Mouse (Mus musculus) layer of hippocampus, adult 11-12 months (tissue): ENCODE results near the gene Spx.

Source experiments
- DNase-seq: peaks from one replicate; pipeline ENCODE4 v3.0.0; 2022; ENCODE audit warnings: low spot score

The Spx gene

DNA sequence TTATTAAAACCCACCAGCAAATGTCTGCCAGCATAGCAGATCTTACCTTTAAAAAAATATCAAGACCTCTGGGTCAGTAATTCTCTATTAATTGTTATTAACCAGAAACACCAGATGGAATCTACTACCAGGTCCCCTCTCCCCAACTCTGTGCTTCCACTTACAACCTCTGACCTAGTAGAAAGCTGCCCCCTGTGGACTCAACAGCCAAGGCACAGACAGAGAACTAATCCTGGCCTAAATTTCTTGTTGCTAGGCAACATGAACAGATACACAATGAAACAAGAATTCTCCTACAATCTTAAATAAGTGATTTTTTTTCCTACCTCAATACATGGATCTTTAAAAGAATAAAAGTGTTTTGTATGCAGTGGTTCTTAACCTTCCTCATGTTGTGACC lies 15.8 kb downstream of the Spx start:
- DNase-seq: no peak

DNA sequence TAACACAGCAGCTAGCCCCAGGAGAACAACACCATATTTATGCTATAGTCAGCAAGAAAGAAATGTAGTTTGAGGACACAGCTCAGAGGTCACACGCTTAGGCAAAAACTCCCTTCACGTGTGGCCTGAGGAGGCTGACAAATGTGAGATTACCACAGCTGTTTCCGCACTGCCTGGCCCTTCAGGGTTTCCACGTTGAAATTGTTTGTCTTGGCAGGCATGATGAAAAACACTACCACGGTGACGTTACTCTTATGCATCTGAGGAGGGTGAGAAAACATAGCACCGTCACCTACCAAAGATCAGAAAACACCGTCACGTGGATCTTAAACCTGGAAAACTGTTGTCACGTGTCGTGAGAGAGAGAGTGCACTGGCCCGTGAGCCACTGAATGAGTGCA lies 38.1 kb downstream of the Spx start:
- DNase-seq: no peak

DNA sequence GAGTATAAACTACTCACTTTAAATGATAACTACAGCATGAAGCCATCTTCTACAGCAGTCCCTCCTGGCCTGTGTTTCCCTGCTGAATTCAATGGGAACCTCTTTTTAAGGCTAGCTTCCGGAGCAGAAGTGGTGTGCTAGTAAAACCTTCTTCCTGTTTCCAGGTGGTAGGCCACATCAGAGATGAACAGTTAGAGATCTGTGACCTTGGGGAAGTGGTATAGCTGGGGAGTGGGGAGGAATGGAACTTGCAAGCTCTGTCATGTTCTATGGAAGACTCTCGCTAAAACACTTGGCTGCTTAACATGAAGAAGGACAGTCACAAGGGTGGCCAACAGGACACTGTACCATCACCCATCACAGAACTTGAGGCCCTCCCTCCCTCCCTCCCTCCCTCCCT lies 40.1 kb downstream of the Spx start:
- no peak for DNase-seq

DNA sequence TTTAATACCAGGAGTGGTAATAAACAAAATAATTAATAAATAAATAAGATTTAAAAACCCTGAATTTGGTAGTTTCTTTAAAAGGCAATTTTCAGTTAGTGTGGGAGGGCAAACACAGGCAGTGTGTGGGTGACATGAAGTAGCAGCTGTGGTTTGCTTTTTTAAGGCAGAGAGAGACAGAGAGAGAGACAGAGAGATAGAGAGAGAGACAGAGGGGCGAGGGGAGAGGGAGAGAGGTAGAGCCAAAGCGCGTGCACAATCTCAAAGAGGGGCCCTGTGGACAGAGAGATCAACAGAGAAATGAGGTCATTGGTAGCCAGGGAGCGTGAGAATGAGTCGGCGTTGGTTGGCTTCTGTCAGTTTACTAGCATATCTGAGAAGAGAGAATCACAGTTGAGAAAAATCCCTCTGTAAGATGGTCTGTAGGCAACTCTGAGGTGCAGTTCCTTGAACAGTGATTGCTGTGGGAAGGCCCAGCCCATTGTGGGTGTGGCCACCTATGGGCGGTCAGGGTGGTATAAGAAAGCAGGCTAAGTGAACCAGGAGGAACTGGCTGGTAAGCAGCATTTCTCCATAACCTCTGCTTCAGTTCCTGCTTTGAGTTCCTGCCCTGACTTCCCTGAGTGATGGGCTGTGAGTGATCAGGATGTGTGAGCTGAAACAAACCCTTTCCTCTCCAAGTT lies 42.2 kb downstream of the Spx start:
- no peak for DNase-seq

DNA sequence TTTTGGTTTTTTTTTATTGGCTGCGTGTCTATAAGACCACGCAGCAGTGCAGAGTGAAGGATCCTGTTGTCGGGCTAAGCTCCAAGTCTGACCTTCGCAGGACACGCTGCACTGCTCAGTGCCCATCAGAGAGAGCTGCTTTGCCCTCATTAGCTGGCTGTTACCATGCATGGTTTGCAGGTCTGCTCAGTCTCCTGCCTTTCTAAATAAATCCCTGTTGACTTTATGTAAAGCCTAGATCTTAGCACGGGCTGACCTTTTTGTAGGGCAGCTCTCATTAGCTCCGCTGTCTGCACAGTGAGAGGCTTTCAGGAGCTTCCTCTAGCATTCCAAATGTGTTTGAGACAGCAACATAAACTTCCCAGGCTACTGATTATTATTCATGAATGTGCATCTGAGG lies 44.8 kb downstream of the Spx start:
- no peak for DNase-seq

DNA sequence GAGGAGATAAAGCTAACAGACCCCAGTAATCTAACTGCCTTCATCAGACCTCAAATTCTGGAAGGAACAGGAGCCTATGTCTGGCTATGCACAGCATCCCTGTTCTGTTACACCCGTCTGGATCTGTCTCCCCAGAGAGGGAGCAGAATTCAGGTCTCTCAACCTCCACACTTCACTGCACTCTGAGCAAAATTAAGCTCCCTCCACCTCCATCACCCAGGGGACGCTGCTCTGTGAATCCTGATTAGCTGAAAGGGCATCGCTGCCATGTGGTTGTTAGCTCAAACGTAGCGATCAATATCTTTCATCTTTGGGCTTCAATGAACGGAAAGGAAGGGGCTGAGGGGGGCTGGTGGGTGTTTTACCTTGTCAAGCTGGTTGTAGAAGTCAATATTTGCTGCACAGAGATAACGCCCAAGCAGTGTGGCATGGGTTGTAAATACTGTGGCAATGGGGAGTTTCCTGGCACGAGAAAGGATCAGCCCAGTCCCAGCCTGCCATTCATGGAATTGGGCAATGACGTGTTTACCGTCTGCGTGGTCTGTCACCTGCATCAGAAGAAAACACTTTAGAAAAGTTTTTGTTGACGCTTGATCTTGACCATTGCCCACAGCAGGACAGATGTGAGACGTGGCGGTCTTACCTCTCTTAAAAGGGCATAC lies 45.9 kb downstream of the Spx start:
- DNase-seq: no peak

- DNase-seq: no peak
These were observed 49.0 kb downstream of the Spx start for GRCm38 (mm10) chr6:142462194-142462593.
